Mouse (Mus musculus): Measurements from ENCODE around the gene Tmcc2. TPM values are rescaled to one million over a fixed set of nuclear protein-coding genes. Genes with fewer than 3 reads are reported as not detected.

The Tmcc2 gene
- polyA plus RNA-seq, 1 experiment from 2014 or later, result 52.9 TPM

GRCm38 (mm10) chr1:132389886-132390585, 1.0 kb downstream of the Tmcc2 start:
- H3K4me1 ChIP-seq (replicated peaks), result peaks cover 49% of the 10 kb centered on the region
- 25% methylated on average over 15 of the region's 15 CpGs for WGBS

GRCm38 (mm10) chr1:132388813-132389803, 2.0 kb downstream of the Tmcc2 start:
- Histone ChIP-seq H3K9ac (peak overlapping the region; percentile 53; the same call in 1 of the 2 replicates), H3K27me3 (replicated peaks) (no peaks in the 10 kb centered on the region), H3K27ac (ENCODE audit: poor library complexity, severe bottlenecking) (peak overlapping the region; percentile 78), H3K4me2 (peak overlapping the region; percentile 99), H3K4me3 (peak overlapping the region; percentile 90), H3K4me1 (replicated peaks) (peaks cover 58% of the 10 kb centered on the region), H3K9me3 (replicated peaks) (no peaks in the 10 kb centered on the region), H3K36me3 (no peaks in the 10 kb centered on the region)
- 39% methylated on average over 8 of the region's 8 CpGs for WGBS
- ATAC-seq (ENCODE audit: insufficient number of reproducible peaks, low FRiP score), result peak; percentile 74

More at GRCm38 (mm10) chr1:132389886-132390585, 1.0 kb downstream of the Tmcc2 start:
- Histone ChIP-seq H3K4me2 (peak overlapping the region; percentile 99), H3K36me3 (no peaks in the 10 kb centered on the region), H3K27me3 (replicated peaks) (no peaks in the 10 kb centered on the region), H3K4me3 (peak overlapping the region; percentile 90), H3K27ac (ENCODE audit: poor library complexity, severe bottlenecking) (peak overlapping the region; percentile 78), H3K9me3 (replicated peaks) (no peaks in the 10 kb centered on the region), H3K9ac (peak overlapping the region; percentile 91)
- ATAC-seq (ENCODE audit: insufficient number of reproducible peaks, low FRiP score), result peak; percentile 78

- ATAC-seq (ENCODE audit: insufficient number of reproducible peaks, low FRiP score), result peak; percentile 64
- Histone ChIP-seq H3K27me3 (replicated peaks) (no peaks in the 10 kb centered on the region), H3K9ac (peak overlapping the region; percentile 31; the same call in 1 of the 2 replicates), H3K9me3 (replicated peaks) (no peaks in the 10 kb centered on the region), H3K36me3 (no peaks in the 10 kb centered on the region), H3K27ac (ENCODE audit: poor library complexity, severe bottlenecking) (peak overlapping the region; percentile 78), H3K4me1 (replicated peaks) (peaks cover 61% of the 10 kb centered on the region), H3K4me2 (peak overlapping the region; percentile 99), H3K4me3 (peak overlapping the region; percentile 90)
- 17% methylated on average over 4 of the region's 4 CpGs for WGBS
These were observed 3.1 kb downstream of the Tmcc2 start for GRCm38 (mm10) chr1:132387943-132388342.

GRCm38 (mm10) chr1:132386266-132386665, 4.8 kb downstream of the Tmcc2 start:
- Histone ChIP-seq H3K36me3 (peaks cover under 1% of the 10 kb centered on the region; the same call in 1 of the 2 replicates), H3K9ac (no peak overlapping the region), H3K4me2 (peak overlapping the region; percentile 17; the same call in 1 of the 2 replicates), H3K27ac (ENCODE audit: poor library complexity, severe bottlenecking) (no peak overlapping the region), H3K4me1 (replicated peaks) (peaks cover 63% of the 10 kb centered on the region), H3K9me3 (replicated peaks) (no peaks in the 10 kb centered on the region), H3K4me3 (no peak overlapping the region), H3K27me3 (replicated peaks) (no peaks in the 10 kb centered on the region)
- 84% methylated on average over 4 of the region's 4 CpGs for WGBS
- ATAC-seq (ENCODE audit: insufficient number of reproducible peaks, low FRiP score), result no peak

- Histone ChIP-seq H3K9ac (no peak overlapping the region), H3K27ac (ENCODE audit: poor library complexity, severe bottlenecking) (no peak overlapping the region), H3K27me3 (replicated peaks) (no peaks in the 10 kb centered on the region), H3K4me2 (no peak overlapping the region), H3K9me3 (replicated peaks) (no peaks in the 10 kb centered on the region), H3K4me1 (replicated peaks) (peaks cover 61% of the 10 kb centered on the region), H3K4me3 (no peak overlapping the region), H3K36me3 (peaks cover 6% of the 10 kb centered on the region)
- no peak for ATAC-seq (ENCODE audit: insufficient number of reproducible peaks, low FRiP score)
- 66% methylated on average over 4 of the region's 4 CpGs for WGBS
These were observed 5.4 kb downstream of the Tmcc2 start for GRCm38 (mm10) chr1:132385711-132386110.

- peaks cover 11% of the 10 kb centered on the region for H3K36me3 ChIP-seq
- ATAC-seq (ENCODE audit: insufficient number of reproducible peaks, low FRiP score), result no peak
- H3K9ac ChIP-seq, result no peak overlapping the region
- H3K27me3 ChIP-seq (replicated peaks), result no peaks in the 10 kb centered on the region
- no peak overlapping the region for H3K4me2 ChIP-seq
- no peaks in the 10 kb centered on the region for H3K9me3 ChIP-seq (replicated peaks)
- peaks cover 57% of the 10 kb centered on the region for H3K4me1 ChIP-seq (replicated peaks)
- H3K27ac ChIP-seq (ENCODE audit: poor library complexity, severe bottlenecking), result no peak overlapping the region
- 49% methylated on average over 14 of the region's 14 CpGs for WGBS
- no peak overlapping the region for H3K4me3 ChIP-seq
These were observed 5.8 kb downstream of the Tmcc2 start for GRCm38 (mm10) chr1:132385266-132385665.

GRCm38 (mm10) chr1:132384001-132384554, 7.0 kb downstream of the Tmcc2 start:
- Histone ChIP-seq H3K36me3 (peaks cover 22% of the 10 kb centered on the region), H3K27me3 (replicated peaks) (no peaks in the 10 kb centered on the region), H3K9ac (no peak overlapping the region), H3K9me3 (replicated peaks) (no peaks in the 10 kb centered on the region), H3K4me2 (no peak overlapping the region), H3K27ac (ENCODE audit: poor library complexity, severe bottlenecking) (no peak overlapping the region), H3K4me1 (replicated peaks) (peaks cover 45% of the 10 kb centered on the region), H3K4me3 (no peak overlapping the region)
- ATAC-seq (ENCODE audit: insufficient number of reproducible peaks, low FRiP score), result no peak
- 92% methylated on average over 8 of the region's 8 CpGs for WGBS

- H3K36me3 ChIP-seq, result peaks cover 24% of the 10 kb centered on the region
- peak; percentile 70 for ATAC-seq (ENCODE audit: insufficient number of reproducible peaks, low FRiP score)
- H3K4me2 ChIP-seq, result no peak overlapping the region; the same call in 1 of the 2 replicates
- H3K4me1 ChIP-seq (replicated peaks), result peaks cover 35% of the 10 kb centered on the region
- no peak overlapping the region for H3K27ac ChIP-seq (ENCODE audit: poor library complexity, severe bottlenecking)
- H3K9ac ChIP-seq, result no peak overlapping the region
- WGBS, result 56% methylated on average over 10 of the region's 10 CpGs
- no peaks in the 10 kb centered on the region for H3K27me3 ChIP-seq (replicated peaks)
- H3K4me3 ChIP-seq, result no peak overlapping the region
- H3K9me3 ChIP-seq (replicated peaks), result no peaks in the 10 kb centered on the region
These were observed 9.2 kb downstream of the Tmcc2 start for GRCm38 (mm10) chr1:132381929-132382328.

GRCm38 (mm10) chr1:132380550-132381100, 10.5 kb downstream of the Tmcc2 start:
- H3K9me3 ChIP-seq (replicated peaks), result no peaks in the 10 kb centered on the region
- peaks cover 24% of the 10 kb centered on the region for H3K36me3 ChIP-seq
- H3K9ac ChIP-seq, result no peak overlapping the region
- no peak overlapping the region for H3K4me2 ChIP-seq
- H3K27me3 ChIP-seq (replicated peaks), result no peaks in the 10 kb centered on the region
- ATAC-seq (ENCODE audit: insufficient number of reproducible peaks, low FRiP score), result no peak
- no peak overlapping the region for H3K27ac ChIP-seq (ENCODE audit: poor library complexity, severe bottlenecking)
- peaks cover 40% of the 10 kb centered on the region for H3K4me1 ChIP-seq (replicated peaks)
- H3K4me3 ChIP-seq, result no peak overlapping the region
- WGBS, result 87% methylated on average over 27 of the region's 27 CpGs

- H3K4me3 ChIP-seq, result no peak overlapping the region
- H3K4me1 ChIP-seq (replicated peaks), result peaks cover 49% of the 10 kb centered on the region
- H3K4me2 ChIP-seq, result no peak overlapping the region
- H3K9me3 ChIP-seq (replicated peaks), result no peaks in the 10 kb centered on the region
- no peaks in the 10 kb centered on the region for H3K27me3 ChIP-seq (replicated peaks)
- peaks cover 26% of the 10 kb centered on the region for H3K36me3 ChIP-seq
- no peak overlapping the region for H3K9ac ChIP-seq
- ATAC-seq (ENCODE audit: insufficient number of reproducible peaks, low FRiP score), result no peak
- H3K27ac ChIP-seq (ENCODE audit: poor library complexity, severe bottlenecking), result no peak overlapping the region
- WGBS, result 84% methylated on average over 3 of the region's 3 CpGs
These were observed 13.3 kb downstream of the Tmcc2 start for GRCm38 (mm10) chr1:132377811-132378210.

Measured in heart, embryonic 12.5 days (tissue).